Mouse (Mus musculus) ES-E14 (cell line): ENCODE measurements around the gene Macrod2. TPM values are rescaled to one million over a fixed set of nuclear protein-coding genes. Genes with fewer than 3 reads are reported as not detected.

Source experiments
- DNase-seq: peaks from one replicate; pipeline ENCODE4 v3.0.0-alpha.2; 2013; ENCODE audit warnings: low read depth, low spot score
- H3K27ac ChIP-seq: 2 replicates; pipeline ENCODE4 v1.5.1; 2012; ENCODE audit warnings: low read depth, mild to moderate bottlenecking, low read length, moderate library complexity, mixed read lengths; ENCODE audit not compliant: poor library complexity, insufficient read depth, severe bottlenecking
- H3K36me3 ChIP-seq: 2 replicates; pipeline ENCODE4 v1.6.1; 2012; ENCODE audit warnings: mild to moderate bottlenecking, low read length, moderate library complexity, mixed read lengths; ENCODE audit not compliant: control insufficient read depth, poor library complexity, insufficient read depth, severe bottlenecking
- H3K4me1 ChIP-seq, 2 experiments: fragments of 150-350 bp in 1 of 2; sonication (generic) in 1 of 2; 2 replicates each; pipeline ENCODE4 v1.6.1; 2012; ENCODE audit warnings: low read length in 2 of 2, mild to moderate bottlenecking in 1 of 2, mixed read lengths in 1 of 2; ENCODE audit not compliant: control insufficient read depth in 2 of 2, insufficient read depth in 2 of 2, poor library complexity in 1 of 2
- H3K4me3 ChIP-seq, 2 experiments: fragments of 150-350 bp in 1 of 2; sonication (generic) in 1 of 2; 2 replicates each; pipeline ENCODE4 v1.5.1; 2012; ENCODE audit warnings: low read length in 2 of 2, low read depth in 1 of 2, mild to moderate bottlenecking in 1 of 2, mixed read lengths in 1 of 2; ENCODE audit not compliant: insufficient read depth in 1 of 2, poor library complexity in 1 of 2, severe bottlenecking in 1 of 2
- H3K9ac ChIP-seq: 2 replicates; pipeline ENCODE4 v1.6.1; 2012; ENCODE audit warnings: low read depth, mild to moderate bottlenecking, low read length, mixed read lengths; ENCODE audit not compliant: poor library complexity, insufficient read depth, severe bottlenecking
- H3K9me3 ChIP-seq: fragments of 150-350 bp; sonication (generic); 2 replicates; pipeline ENCODE4 v1.6.1; 2012; ENCODE audit warnings: low read depth, mild to moderate bottlenecking, low read length; ENCODE audit not compliant: control insufficient read depth, insufficient read depth
- CHD2 ChIP-seq: IDR thresholded peaks from 2 replicates; pipeline ENCODE4 v1.6.1; 2014; ENCODE audit warnings: mild to moderate bottlenecking, low read depth, low read length, inconsistent platforms
- HCFC1 ChIP-seq: IDR thresholded peaks from 2 replicates; pipeline ENCODE4 v1.6.1; 2012; ENCODE audit warnings: low read length, inconsistent platforms, borderline replicate concordance; ENCODE audit not compliant: insufficient read depth
- MAFK ChIP-seq: IDR thresholded peaks from 2 replicates; pipeline ENCODE4 v1.6.1; 2014; ENCODE audit warnings: mild to moderate bottlenecking, low read depth, low read length, inconsistent platforms; ENCODE audit not compliant: insufficient read depth
- ZC3H11A ChIP-seq: IDR thresholded peaks from 2 replicates; pipeline ENCODE4 v1.6.1; 2012; ENCODE audit warnings: low read depth, mild to moderate bottlenecking, inconsistent platforms, low read length, borderline replicate concordance
- ZNF384 ChIP-seq: IDR thresholded peaks from 2 replicates; pipeline ENCODE4 v1.6.1; 2012; ENCODE audit warnings: low read depth, low read length, inconsistent platforms
- in situ Hi-C, 2 experiments: fragments of 600-800 bp; cut with MboI; formaldehyde crosslinking; loops; one replicate each; pipeline ENCODE4 v1.15.1; 2025; ENCODE audit warnings: low sequenced_read_pairs in 2 of 2, inconsistent platforms in 1 of 2; ENCODE audit not compliant: unreplicated experiment in 2 of 2
- total RNA-seq: library from RNA; depleted of rRNA; stranded (reverse); fragments of 300-350 nt; gene quantifications from 2 replicates; pipeline ENCODE4 v1.2.3, GENCODE M21; 2012

Gene Macrod2
- total RNA-seq, 1 experiment, result 12.7 TPM

GRCm38 (mm10) chr2:141673405-141673804, 1278.3 kb downstream of the Macrod2 start:
- H3K27ac ChIP-seq, result no peak overlapping the region
- H3K36me3 ChIP-seq, result no peaks in the 10 kb centered on the region
- H3K9ac ChIP-seq, result no peak overlapping the region
- DNase-seq, result no peak
- no peak for TF ChIP-seq ZNF384
- no peak for TF ChIP-seq ZC3H11A
- TF ChIP-seq MAFK, result no peak
- TF ChIP-seq HCFC1, result no peak
- TF ChIP-seq CHD2, result no peak
- no peaks in the 10 kb centered on the region for H3K9me3 ChIP-seq
- in situ Hi-C loops, result no loop called here
- H3K4me1 ChIP-seq, result no peaks in the 10 kb centered on the region
- H3K4me3 ChIP-seq, result no peak overlapping the region

- H3K9me3 ChIP-seq, result no peaks in the 10 kb centered on the region
- TF ChIP-seq ZNF384, result no peak
- no peak for TF ChIP-seq HCFC1
- TF ChIP-seq CHD2, result no peak
- TF ChIP-seq ZC3H11A, result no peak
- no peak for TF ChIP-seq MAFK
- H3K36me3 ChIP-seq, result no peaks in the 10 kb centered on the region
- in situ Hi-C loops, result no loop called here
- H3K27ac ChIP-seq, result no peak overlapping the region
- no peak overlapping the region for H3K9ac ChIP-seq
- no peak for DNase-seq
- no peaks in the 10 kb centered on the region for H3K4me1 ChIP-seq
- H3K4me3 ChIP-seq, result no peak overlapping the region
Measured at GRCm38 (mm10) chr2:141697541-141697940, 1302.4 kb downstream of the Macrod2 start.

- no peaks in the 10 kb centered on the region for H3K9me3 ChIP-seq
- H3K4me3 ChIP-seq, result no peak overlapping the region
- H3K9ac ChIP-seq, result no peak overlapping the region
- no peaks in the 10 kb centered on the region for H3K4me1 ChIP-seq
- H3K27ac ChIP-seq, result no peak overlapping the region
- TF ChIP-seq HCFC1 (no peak), MAFK (no peak), ZC3H11A (no peak), CHD2 (no peak), ZNF384 (no peak)
- in situ Hi-C loops, result no loop called here
- no peak for DNase-seq
- no peaks in the 10 kb centered on the region for H3K36me3 ChIP-seq
Measured at GRCm38 (mm10) chr2:141698320-141698719, 1303.2 kb downstream of the Macrod2 start.

- H3K4me1 ChIP-seq, result no peaks in the 10 kb centered on the region
- TF ChIP-seq ZNF384 (no peak), MAFK (no peak), ZC3H11A (no peak), HCFC1 (no peak), CHD2 (no peak)
- H3K9ac ChIP-seq, result no peak overlapping the region
- H3K36me3 ChIP-seq, result no peaks in the 10 kb centered on the region
- in situ Hi-C loops, result no loop called here
- H3K9me3 ChIP-seq, result no peaks in the 10 kb centered on the region
- no peak for DNase-seq
- no peak overlapping the region for H3K4me3 ChIP-seq
- no peak overlapping the region for H3K27ac ChIP-seq
Measured at GRCm38 (mm10) chr2:141700759-141701452, 1305.8 kb downstream of the Macrod2 start.

- DNase-seq, result no peak
- no peak overlapping the region for H3K27ac ChIP-seq
- in situ Hi-C loops, result no loop called here
- H3K4me3 ChIP-seq, result no peak overlapping the region
- no peaks in the 10 kb centered on the region for H3K9me3 ChIP-seq
- no peaks in the 10 kb centered on the region for H3K36me3 ChIP-seq
- TF ChIP-seq CHD2, result no peak
- no peak for TF ChIP-seq MAFK
- TF ChIP-seq ZNF384, result no peak
- TF ChIP-seq ZC3H11A, result no peak
- no peak for TF ChIP-seq HCFC1
- no peaks in the 10 kb centered on the region for H3K4me1 ChIP-seq
- H3K9ac ChIP-seq, result no peak overlapping the region
Measured at GRCm38 (mm10) chr2:141711785-141712184, 1316.7 kb downstream of the Macrod2 start.
